Mouse (Mus musculus) spleen, adult 2 months (tissue): ENCODE results near the gene Kif26a.

Source experiments
- CTCF ChIP-seq: fragments of 200-500 bp; IDR thresholded peaks from 2 replicates; pipeline ENCODE4 v1.5.1; 2011; ENCODE audit warnings: mild to moderate bottlenecking, inconsistent platforms; ENCODE audit not compliant: insufficient read depth, insufficient read length, insufficient replicate concordance; ENCODE audit errors: extremely low read depth
- POLR2A ChIP-seq: fragments of 200-500 bp; IDR thresholded peaks from 2 replicates; pipeline ENCODE4 v1.6.1; 2011; ENCODE audit warnings: low read depth, low read length, inconsistent platforms

DNA sequence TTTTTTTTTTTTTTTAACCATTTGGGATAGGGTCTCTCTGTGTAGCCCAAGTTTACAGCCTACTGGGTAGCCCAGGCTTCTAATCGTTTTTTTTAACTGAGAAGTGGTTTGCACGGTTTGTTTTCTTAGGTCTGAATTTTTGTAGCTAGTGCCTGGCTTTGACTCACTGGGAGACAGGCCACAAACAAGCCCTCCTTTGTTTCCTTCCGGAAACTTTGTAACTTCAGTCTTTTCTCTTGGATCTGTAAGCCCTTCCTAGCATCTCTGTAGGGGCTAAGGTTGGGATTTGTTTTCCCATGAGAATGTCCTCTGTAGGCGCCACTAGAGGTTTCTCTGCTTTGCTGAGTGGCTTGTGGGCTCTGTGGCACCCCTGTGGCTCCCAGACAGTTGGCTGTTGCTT, 45.9 kb upstream of the Kif26a start:
- TF ChIP-seq CTCF (no peak), POLR2A (no peak)
